Mouse (Mus musculus) monocyte, adult 5-6 weeks (primary cell): ENCODE measurements around the gene Cdk5r2. TPM values are rescaled to one million over a fixed set of nuclear protein-coding genes. Genes with fewer than 3 reads are reported as not detected.

ENCODE experiments used
- ATAC-seq: fragments of 153-309, 156-312 bp; replicated peaks from 2 replicates; pipeline ENCODE4 v1.8.0; 2017; ENCODE audit warnings: mild to moderate bottlenecking; ENCODE audit not compliant: low TSS enrichment, insufficient number of reproducible peaks, severe bottlenecking, poor library complexity, low FRiP score
- total RNA-seq: library from RNA; stranded (forward); fragments of 200-1000, 200-491, 200-594 nt; gene quantifications from 3 replicates; pipeline ENCODE4 v1.2.3, GENCODE M21; 2017

Cdk5r2 gene
- total RNA-seq, 1 experiment from 2014 or later: not detected

DNA sequence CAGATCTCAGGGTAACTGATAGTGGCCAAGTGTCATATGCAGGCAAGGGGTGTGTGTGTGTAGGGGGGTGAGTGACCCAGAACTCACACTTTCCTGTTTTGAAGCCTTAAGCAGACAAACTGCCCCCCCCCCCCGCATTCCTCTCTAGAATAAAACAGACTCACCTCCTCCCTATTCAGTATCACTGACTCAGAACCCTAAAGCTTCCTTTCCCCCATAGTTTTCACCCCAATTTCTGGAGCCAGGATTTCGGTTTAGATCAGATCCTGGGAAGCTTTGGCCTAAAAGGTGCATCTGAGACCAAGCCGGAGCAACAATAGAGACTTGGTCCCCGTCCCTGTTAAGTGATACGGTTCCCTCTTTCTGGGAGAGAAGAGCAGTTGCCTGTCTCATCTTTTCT lies 28.7 kb downstream of the Cdk5r2 start:
- no peak for ATAC-seq

DNA sequence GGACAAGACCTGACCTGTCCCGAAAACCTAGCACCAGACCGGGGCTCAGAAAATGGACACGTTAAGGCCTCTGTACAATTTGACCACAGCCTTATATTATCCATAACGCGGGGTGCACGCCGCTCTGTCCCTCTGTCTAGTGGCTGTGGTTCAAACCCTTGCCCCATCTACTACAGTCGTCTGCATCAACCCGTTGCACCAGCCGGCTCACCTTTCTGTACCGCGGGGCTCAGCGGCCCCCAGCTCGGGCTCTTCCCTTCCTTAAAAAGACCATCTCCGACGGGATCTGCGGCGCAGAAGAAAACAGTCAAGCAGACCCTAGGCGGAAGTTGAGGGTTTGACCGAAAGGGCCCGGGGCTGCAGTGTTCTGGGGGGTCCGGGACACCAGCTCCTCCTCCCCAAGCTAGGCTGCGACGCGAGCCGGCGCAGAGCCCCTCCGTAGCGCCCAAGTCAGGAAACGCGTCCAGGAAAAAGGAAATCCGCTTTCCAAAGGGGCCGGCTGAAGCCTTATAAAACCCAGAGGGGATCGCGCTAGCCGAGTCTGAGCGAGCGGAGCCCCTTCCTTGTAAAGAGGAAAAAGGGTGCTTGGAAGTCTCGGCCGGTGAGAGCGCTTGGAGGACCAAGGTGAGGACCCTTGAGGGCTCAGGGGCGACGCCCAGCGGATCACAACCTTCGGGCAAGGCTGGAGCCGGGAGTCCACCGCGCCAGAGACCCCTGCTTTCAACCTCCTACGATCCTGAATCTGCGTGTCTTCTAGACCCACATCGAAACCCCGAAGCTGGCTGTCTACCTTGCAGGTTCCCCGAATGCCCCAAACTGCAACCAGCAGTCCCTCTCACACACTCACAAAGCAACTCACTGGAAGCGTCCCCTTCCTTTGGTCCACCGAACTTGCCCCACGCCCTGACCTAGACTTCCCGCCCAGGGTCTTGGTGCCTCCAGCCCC lies 29.7 kb downstream of the Cdk5r2 start:
- ATAC-seq: no peak

- ATAC-seq: no peak
Measured at GRCm38 (mm10) chr1:74885369-74886042, 30.8 kb downstream of the Cdk5r2 start, which contains the start of gene Fev. Fev (minus strand) TSS chr1:74885419.

GRCm38 (mm10) chr1:74891513-74891912 lies 36.8 kb downstream of the Cdk5r2 start:
- no peak for ATAC-seq

GRCm38 (mm10) chr1:74892351-74893133 lies 37.8 kb downstream of the Cdk5r2 start:
- no peak for ATAC-seq

- ATAC-seq: no peak
Measured at GRCm38 (mm10) chr1:74893134-74893855, 38.6 kb downstream of the Cdk5r2 start, which contains the start of gene Cryba2. Cryba2 (minus strand) TSS chr1:74893143.

DNA sequence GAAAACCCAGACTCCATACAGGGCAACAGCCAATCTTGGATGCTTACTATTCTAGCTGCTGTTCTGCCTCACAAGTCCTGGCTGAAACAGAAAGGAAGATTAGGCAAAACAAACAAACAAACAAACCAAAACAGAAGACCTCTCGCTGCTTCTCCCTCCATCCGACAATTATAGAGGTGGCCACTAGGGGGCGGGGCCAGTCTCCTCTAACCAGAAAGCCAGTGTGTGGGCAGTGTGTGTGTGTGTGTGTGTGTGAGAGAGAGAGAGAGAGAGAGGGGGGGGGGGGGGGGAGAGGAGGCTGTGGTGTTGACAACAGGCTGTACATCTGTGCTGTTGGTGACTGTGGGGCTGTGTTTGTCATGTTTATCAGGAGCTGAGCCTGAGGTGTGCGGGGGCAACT lies 40.2 kb downstream of the Cdk5r2 start:
- no peak for ATAC-seq

- no peak for ATAC-seq
Measured at GRCm38 (mm10) chr1:74897976-74898375, 43.2 kb downstream of the Cdk5r2 start.

- ATAC-seq: no peak
Measured at GRCm38 (mm10) chr1:74898656-74899431, 44.1 kb downstream of the Cdk5r2 start.

DNA sequence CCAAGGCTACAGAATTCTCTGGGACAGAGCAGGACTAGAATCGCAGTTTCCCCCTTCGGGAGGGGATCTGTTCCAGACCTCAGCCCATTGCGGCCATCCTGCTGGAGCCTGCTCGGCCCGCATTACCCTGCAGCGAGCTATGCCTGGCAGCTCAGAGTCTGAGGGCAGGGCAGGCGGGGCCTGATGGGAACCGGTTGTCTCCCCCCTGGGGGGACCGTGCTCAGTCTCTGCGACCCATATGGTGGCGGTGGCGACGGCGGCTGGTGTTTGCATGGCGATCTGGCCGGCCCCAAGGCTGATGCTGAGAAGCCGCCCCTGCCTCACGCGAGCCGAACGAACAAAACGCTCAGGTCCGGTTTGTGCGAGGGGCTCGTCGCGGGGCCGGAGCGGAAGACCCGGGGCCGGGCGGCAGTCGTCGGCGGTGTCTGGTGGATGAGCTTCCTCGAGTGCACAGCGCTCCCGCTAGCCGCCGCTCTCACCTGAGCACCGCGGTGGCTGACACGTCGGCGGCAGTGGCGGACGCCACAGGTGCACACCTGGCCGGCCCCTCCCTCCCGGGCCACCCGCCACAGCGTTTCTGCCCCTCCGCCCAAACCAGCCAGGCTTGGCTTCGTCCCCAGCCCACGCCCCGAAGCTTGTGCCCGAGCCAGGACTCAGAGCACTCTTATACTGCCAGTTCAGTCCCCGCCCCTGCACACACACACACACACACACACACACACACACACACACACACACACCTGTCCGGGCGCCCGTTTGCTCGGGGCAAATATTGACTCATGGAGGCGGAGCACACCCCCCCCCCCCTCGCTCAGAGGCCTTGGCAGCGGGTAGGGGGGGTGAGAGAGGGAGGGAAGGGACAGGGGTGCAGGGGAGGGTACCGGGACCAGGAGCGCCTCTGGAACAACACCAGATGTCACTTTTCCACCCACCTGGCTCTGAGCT lies 45.9 kb downstream of the Cdk5r2 start:
- ATAC-seq: no peak

GRCm38 (mm10) chr1:74901686-74902085 lies 47.0 kb downstream of the Cdk5r2 start:
- no peak for ATAC-seq

- no peak for ATAC-seq
Measured at GRCm38 (mm10) chr1:74902191-74902590, 47.5 kb downstream of the Cdk5r2 start.

Other genes with a start within 250 kb of the Cdk5r2 start
- 13.3 to 25.8 TPM (median 21.5 TPM) in 3 replicates for gene Ttll4, start 193.2 kb upstream of the Cdk5r2 start, total RNA-seq
- gene Cyp27a1, start 141.4 kb upstream of the Cdk5r2 start, total RNA-seq: 52.0 to 91.2 TPM (median 90.6 TPM) in 3 replicates
- gene Prkag3, start 105.7 kb upstream of the Cdk5r2 start, total RNA-seq: not detected in 3 replicates
- 0.87 to 2.2 TPM (median 0.96 TPM) in 3 replicates for gene Wnt6, start 83.0 kb upstream of the Cdk5r2 start, total RNA-seq
- gene Wnt10a, start 63.4 kb upstream of the Cdk5r2 start, total RNA-seq: not detected in 3 replicates
- gene Fev, start 30.5 kb downstream of the Cdk5r2 start, total RNA-seq: not detected in 3 replicates
- not detected in 3 replicates for gene Cryba2, start 38.2 kb downstream of the Cdk5r2 start, total RNA-seq
- gene Cfap65, start 80.7 kb downstream of the Cdk5r2 start, total RNA-seq: not detected in 3 replicates
- gene Ihh, start 96.7 kb downstream of the Cdk5r2 start, total RNA-seq: not detected in 3 replicates